Mouse (Mus musculus): ENCODE data around the gene Epha8. TPM values are rescaled to one million over a fixed set of nuclear protein-coding genes. Genes with fewer than 3 reads are reported as not detected.

Epha8 gene
- polyA plus RNA-seq, 1 experiment: not detected

GRCm38 (mm10) chr4:136962447-136962846 is 5.8 kb upstream of the Epha8 start:
- no peaks in the 10 kb centered on the region for H3K36me3 ChIP-seq (ENCODE audit: control insufficient read depth, insufficient read depth)
- H3K27me3 ChIP-seq (ENCODE audit: control insufficient read depth, insufficient read depth, insufficient read length): peaks cover 41% of the 10 kb centered on the region

GRCm38 (mm10) chr4:136961642-136962285 is 5.1 kb upstream of the Epha8 start:
- Histone ChIP-seq H3K36me3 (ENCODE audit: control insufficient read depth, insufficient read depth) (no peaks in the 10 kb centered on the region), H3K4me2 (ENCODE audit: low read depth) (no peak overlapping the region), H3K4me3 (no peak overlapping the region), H3K27me3 (ENCODE audit: control insufficient read depth, insufficient read depth, insufficient read length) (peaks cover 43% of the 10 kb centered on the region), H3K79me2 (ENCODE audit: control insufficient read depth, insufficient read depth) (no peaks in the 10 kb centered on the region), H3ac (ENCODE audit: control insufficient read depth, insufficient read length) (no peak overlapping the region)
- no peak for TF ChIP-seq MYOG (IDR thresholded peaks at IDR 0.05; ENCODE audit: control insufficient read depth in 1 of 3, insufficient read depth in 1 of 3, insufficient read length in 2 of 3, low read depth in 2 of 3)
- TF ChIP-seq CEBPB (IDR thresholded peaks at IDR 0.05; ENCODE audit: insufficient read depth, poor library complexity, severe bottlenecking): no peak
- TF ChIP-seq POLR2AphosphoS2 (IDR thresholded peaks at IDR 0.05; ENCODE audit: insufficient read length, low read depth): no peak
- no peak for TF ChIP-seq MYOD1 (IDR thresholded peaks at IDR 0.05; ENCODE audit: control insufficient read depth in 1 of 3, insufficient read length in 2 of 3, low read depth in 2 of 3)
- no peak for TF ChIP-seq E2F4 (IDR thresholded peaks at IDR 0.05; ENCODE audit: insufficient read depth)
- TF ChIP-seq USF1 (IDR thresholded peaks at IDR 0.05; ENCODE audit: low read depth): no peak
- no peak for TF ChIP-seq MAX (IDR thresholded peaks at IDR 0.05; ENCODE audit: low read depth)

More at GRCm38 (mm10) chr4:136962447-136962846, 5.8 kb upstream of the Epha8 start:
- Histone ChIP-seq H3K79me2 (ENCODE audit: control insufficient read depth, insufficient read depth) (no peaks in the 10 kb centered on the region), H3K4me3 (no peak overlapping the region), H3K4me2 (ENCODE audit: low read depth) (no peak overlapping the region), H3ac (ENCODE audit: control insufficient read depth, insufficient read length) (no peak overlapping the region)
- TF ChIP-seq MYOG (IDR thresholded peaks at IDR 0.05; ENCODE audit: control insufficient read depth in 1 of 3, insufficient read depth in 1 of 3, insufficient read length in 2 of 3, low read depth in 2 of 3): no peak
- no peak for TF ChIP-seq POLR2A (IDR thresholded peaks at IDR 0.05; ENCODE audit: insufficient read length, low read depth)
- TF ChIP-seq MAX (IDR thresholded peaks at IDR 0.05; ENCODE audit: low read depth): no peak
- no peak for TF ChIP-seq MYOD1 (IDR thresholded peaks at IDR 0.05; ENCODE audit: control insufficient read depth in 1 of 3, insufficient read length in 2 of 3, low read depth in 2 of 3)
- TF ChIP-seq CEBPB (IDR thresholded peaks at IDR 0.05; ENCODE audit: insufficient read depth, poor library complexity, severe bottlenecking): no peak
- TF ChIP-seq SRF (IDR thresholded peaks at IDR 0.05; ENCODE audit: control insufficient read depth, insufficient read length, low read depth): no peak
- no peak for TF ChIP-seq E2F4 (IDR thresholded peaks at IDR 0.05; ENCODE audit: insufficient read depth)
- no peak for TF ChIP-seq REST (IDR thresholded peaks at IDR 0.05; ENCODE audit: insufficient read depth, insufficient read length)
- TF ChIP-seq TCF12 (IDR thresholded peaks at IDR 0.05; ENCODE audit: insufficient read depth, poor library complexity, severe bottlenecking): no peak
- TF ChIP-seq POLR2AphosphoS2 (IDR thresholded peaks at IDR 0.05; ENCODE audit: insufficient read length, low read depth): no peak
- no peak for TF ChIP-seq TCF3 (IDR thresholded peaks at IDR 0.05; ENCODE audit: insufficient read length, low read depth)
- no peak for TF ChIP-seq USF1 (IDR thresholded peaks at IDR 0.05; ENCODE audit: low read depth)

GRCm38 (mm10) chr4:136960581-136960980 is 4.0 kb upstream of the Epha8 start:
- H3K27me3 ChIP-seq (ENCODE audit: control insufficient read depth, insufficient read depth, insufficient read length): peaks cover 55% of the 10 kb centered on the region

GRCm38 (mm10) chr4:136960068-136960467 is 3.5 kb upstream of the Epha8 start:
- Histone ChIP-seq H3K27me3 (ENCODE audit: control insufficient read depth, insufficient read depth, insufficient read length) (peaks cover 60% of the 10 kb centered on the region), H3K36me3 (ENCODE audit: control insufficient read depth, insufficient read depth) (no peaks in the 10 kb centered on the region), H3ac (ENCODE audit: control insufficient read depth, insufficient read length) (no peak overlapping the region), H3K4me2 (ENCODE audit: low read depth) (no peak overlapping the region), H3K4me3 (no peak overlapping the region), H3K79me2 (ENCODE audit: control insufficient read depth, insufficient read depth) (no peaks in the 10 kb centered on the region)
- no peak for TF ChIP-seq POLR2AphosphoS2 (IDR thresholded peaks at IDR 0.05; ENCODE audit: insufficient read length, low read depth)
- no peak for TF ChIP-seq E2F4 (IDR thresholded peaks at IDR 0.05; ENCODE audit: insufficient read depth)
- TF ChIP-seq TCF3 (IDR thresholded peaks at IDR 0.05; ENCODE audit: insufficient read length, low read depth): no peak
- no peak for TF ChIP-seq MYOG (IDR thresholded peaks at IDR 0.05; ENCODE audit: control insufficient read depth in 1 of 3, insufficient read depth in 1 of 3, insufficient read length in 2 of 3, low read depth in 2 of 3)
- TF ChIP-seq SRF (IDR thresholded peaks at IDR 0.05; ENCODE audit: control insufficient read depth, insufficient read length, low read depth): no peak
- TF ChIP-seq TCF12 (IDR thresholded peaks at IDR 0.05; ENCODE audit: insufficient read depth, poor library complexity, severe bottlenecking): no peak
- no peak for TF ChIP-seq USF1 (IDR thresholded peaks at IDR 0.05; ENCODE audit: low read depth)
- TF ChIP-seq MYOD1 (IDR thresholded peaks at IDR 0.05; ENCODE audit: control insufficient read depth in 1 of 3, insufficient read length in 2 of 3, low read depth in 2 of 3): no peak
- no peak for TF ChIP-seq POLR2A (IDR thresholded peaks at IDR 0.05; ENCODE audit: insufficient read length, low read depth)

More at GRCm38 (mm10) chr4:136960581-136960980, 4.0 kb upstream of the Epha8 start:
- H3K4me2 ChIP-seq (ENCODE audit: low read depth): no peak overlapping the region
- H3ac ChIP-seq (ENCODE audit: control insufficient read depth, insufficient read length): no peak overlapping the region
- H3K4me3 ChIP-seq: no peak overlapping the region
- TF ChIP-seq MAX (IDR thresholded peaks at IDR 0.05; ENCODE audit: low read depth) (no peak), USF1 (IDR thresholded peaks at IDR 0.05; ENCODE audit: low read depth) (no peak), REST (IDR thresholded peaks at IDR 0.05; ENCODE audit: insufficient read depth, insufficient read length) (no peak), TCF3 (IDR thresholded peaks at IDR 0.05; ENCODE audit: insufficient read length, low read depth) (no peak), POLR2A (IDR thresholded peaks at IDR 0.05; ENCODE audit: insufficient read length, low read depth) (no peak), CEBPB (IDR thresholded peaks at IDR 0.05; ENCODE audit: insufficient read depth, poor library complexity, severe bottlenecking) (no peak), MYOD1 (IDR thresholded peaks at IDR 0.05; ENCODE audit: control insufficient read depth in 1 of 3, insufficient read length in 2 of 3, low read depth in 2 of 3) (no peak), E2F4 (IDR thresholded peaks at IDR 0.05; ENCODE audit: insufficient read depth) (no peak), POLR2AphosphoS2 (IDR thresholded peaks at IDR 0.05; ENCODE audit: insufficient read length, low read depth) (no peak), MYOG (IDR thresholded peaks at IDR 0.05; ENCODE audit: control insufficient read depth in 1 of 3, insufficient read depth in 1 of 3, insufficient read length in 2 of 3, low read depth in 2 of 3) (no peak), TCF12 (IDR thresholded peaks at IDR 0.05; ENCODE audit: insufficient read depth, poor library complexity, severe bottlenecking) (no peak), SRF (IDR thresholded peaks at IDR 0.05; ENCODE audit: control insufficient read depth, insufficient read length, low read depth) (no peak)
- H3K79me2 ChIP-seq (ENCODE audit: control insufficient read depth, insufficient read depth): no peaks in the 10 kb centered on the region
- H3K36me3 ChIP-seq (ENCODE audit: control insufficient read depth, insufficient read depth): no peaks in the 10 kb centered on the region
